ENCODE assay signal across 19 mouse cellular contexts in genomic region chr16:15114574-15115230, GRCm38 (mm10).
DNase-seq lines count a peak whose midpoint lies in the region; ATAC-seq lines count a peak whose summit lies in the region.
"Had no signal": no experiment of that assay in that cellular context is flagged by ENCODE, and none has a peak within 500 bp of the region (broad histone marks: within the 10 kb centered on the region; RNA-seq: fewer than 3 reads in every experiment).

No protein-coding gene starts in this region.

- peaks cover 4% of the 10 kb centered on the region; the same call in 1 of the 2 replicates for H3K4me1 ChIP-seq in stomach, embryonic 16.5 days (ENCODE audit: control insufficient read depth, insufficient read depth, low read length)
- H3K4me1 ChIP-seq: forebrain, embryonic 12.5 days; liver, embryonic 12.5 days had no signal

- intact Hi-C loops in left cerebral cortex, postnatal 36 days (cut with DNase I) = no loop called here

- WGBS in stomach, embryonic 16.5 days = 52% methylated on average over 4 of the region's 4 CpGs

- peak overlapping the region; percentile 27; the same call in 1 of the 2 replicates for H3K4me2 ChIP-seq in stomach, embryonic 16.5 days (ENCODE audit: low read depth, low read length)
- H3K4me2 ChIP-seq: forebrain, embryonic 12.5 days; heart, embryonic 11.5 days; liver, embryonic 12.5 days; neural tube, embryonic 15.5 days had no signal

- 0 out of 2 replicates have a peak overlapping the region, but pooled peaks have one; percentile 32 for H3K9ac ChIP-seq in stomach, embryonic 16.5 days (ENCODE audit: low read length)
- H3K9ac ChIP-seq: forebrain, embryonic 12.5 days; liver, embryonic 12.5 days; neural tube, embryonic 15.5 days had no signal

- H3K36me3 ChIP-seq in stomach, embryonic 16.5 days (ENCODE audit: control insufficient read depth, insufficient read depth, low read length) = no peaks in the 10 kb centered on the region
- H3K36me3 ChIP-seq: forebrain, embryonic 12.5 days; G1E; liver, embryonic 12.5 days; neural tube, embryonic 15.5 days had no signal

- H3K27me3 ChIP-seq in stomach, embryonic 16.5 days (ENCODE audit: control insufficient read depth, insufficient read depth, low read length) = no peaks in the 10 kb centered on the region
- H3K27me3 ChIP-seq: forebrain, embryonic 12.5 days; liver, embryonic 12.5 days; neural tube, embryonic 15.5 days had no signal

- ATAC-seq in stomach, embryonic 16.5 days (ENCODE audit: insufficient read depth, low FRiP score) = peak; percentile 71; the same call in 1 of the 2 replicates
- no peak for ATAC-seq in monocyte, adult 5-6 weeks (replicated peaks; ENCODE audit: insufficient number of reproducible peaks, low FRiP score, low TSS enrichment, poor library complexity, severe bottlenecking)
- ATAC-seq: hindbrain, embryonic 16.5 days; liver, embryonic 12.5 days had no signal

- DNase-seq in kidney, adult 9 months = peak; percentile 4
- no peak for DNase-seq in kidney, postnatal 14 days
- peak; percentile 4 to 12 for DNase-seq in right cerebral cortex, adult 2 months (ENCODE audit: low spot score in 2 of 2)
- DNase-seq in right cerebral cortex, adult 18-20 months = no peak
- DNase-seq in forelimb bud, embryonic 11.5 days (ENCODE audit: low read depth, low spot score) = peak; percentile 29
- no peak for DNase-seq in left cerebral cortex, postnatal 36 days (ENCODE audit: low spot score in 2 of 2)
- DNase-seq: adrenal gland, postnatal 10 days; cerebellum, adult 9-11 months; gastrocnemius, adult 2 months; retina, postnatal 1 day; thymus, adult 18-20 months had no signal

- no peaks in the 10 kb centered on the region for H3K9me3 ChIP-seq in stomach, embryonic 16.5 days (replicated peaks; ENCODE audit: control insufficient read depth, low read length)
- H3K9me3 ChIP-seq: forebrain, embryonic 12.5 days; G1E; liver, embryonic 12.5 days; neural tube, embryonic 15.5 days had no signal

- H3K27ac ChIP-seq in stomach, embryonic 16.5 days (ENCODE audit: low read length) = peak overlapping the region; percentile 81
- H3K27ac ChIP-seq: forebrain, embryonic 12.5 days; gastrocnemius, adult 2 months; liver, embryonic 12.5 days; neural tube, embryonic 15.5 days had no signal

- no peak overlapping the region for H3K4me3 ChIP-seq in stomach, embryonic 16.5 days (replicated peaks; ENCODE audit: low read length)
- H3K4me3 ChIP-seq: forebrain, embryonic 12.5 days; gastrocnemius, adult 2 months; liver, embryonic 12.5 days; neural tube, embryonic 15.5 days had no signal

Comparison
In these comparisons a context has a peak if more than half of its experiments do, and no peak if none do; other contexts are left out.
1. DNase-seq: peak in kidney, adult 9 months (single experiment), right cerebral cortex, adult 2 months (2 of 2) and forelimb bud, embryonic 11.5 days (single experiment); none in kidney, postnatal 14 days (single experiment), right cerebral cortex, adult 18-20 months (single experiment) and left cerebral cortex, postnatal 36 days (0 of 2).